Mouse (Mus musculus) kidney, postnatal 0 days (tissue): Measurements from ENCODE around the gene Usp36. TPM values are rescaled to one million over a fixed set of nuclear protein-coding genes. Genes with fewer than 3 reads are reported as not detected.

Source experiments
- ATAC-seq: fragments of 200-750 bp; cut with Nextera tagmentation; replicated peaks from 2 replicates; pipeline ENCODE4 v1.8.0; 2017; ENCODE audit warnings: low read depth, moderate number of reproducible peaks, moderate TSS enrichment, moderate library complexity; ENCODE audit not compliant: low FRiP score
- DNase-seq: peaks from one replicate; pipeline ENCODE4 v3.0.0-alpha.2; 2016; ENCODE audit warnings: low spot score
- H3K27ac ChIP-seq: fragments of 300-500 bp; sonication (generic); 2 replicates; pipeline ENCODE4 v1.5.1; 2014; ENCODE audit warnings: mild to moderate bottlenecking
- H3K27me3 ChIP-seq: fragments of 300-500 bp; sonication (generic); 2 replicates; pipeline ENCODE4 v1.6.1; 2014; ENCODE audit warnings: low read length, mixed read lengths; ENCODE audit not compliant: insufficient read depth
- H3K36me3 ChIP-seq: fragments of 300-500 bp; sonication (generic); 2 replicates; pipeline ENCODE4 v1.6.1; 2014; ENCODE audit warnings: low read length, mixed read lengths; ENCODE audit not compliant: insufficient read depth
- H3K4me1 ChIP-seq: fragments of 300-500 bp; sonication (generic); replicated peaks from 2 replicates; pipeline ENCODE4 v1.6.1; 2014; ENCODE audit warnings: antibody characterized with exemption, low read length, mixed read lengths; ENCODE audit not compliant: insufficient read depth
- H3K4me2 ChIP-seq: fragments of 300-500 bp; sonication (generic); 2 replicates; pipeline ENCODE4 v1.6.1; 2014; ENCODE audit warnings: mild to moderate bottlenecking, low read length, moderate library complexity, mixed read lengths
- H3K4me3 ChIP-seq: fragments of 300-500 bp; sonication (generic); replicated peaks from 2 replicates; pipeline ENCODE4 v1.5.1; 2014; ENCODE audit warnings: low read depth, low read length
- H3K9ac ChIP-seq: fragments of 300-500 bp; sonication (generic); 2 replicates; pipeline ENCODE4 v1.6.1; 2014; ENCODE audit warnings: low read depth, low read length
- H3K9me3 ChIP-seq: fragments of 300-500 bp; sonication (generic); replicated peaks from 2 replicates; pipeline ENCODE4 v1.6.1; 2016; ENCODE audit warnings: low read length, inconsistent platforms, mixed read lengths
- CTCF ChIP-seq: IDR thresholded peaks from 2 replicates; pipeline ENCODE4 v1.5.1; 2016; ENCODE audit warnings: antibody characterized with exemption, low read depth, mild to moderate bottlenecking, moderate library complexity
- WGBS: fragments of 180-500 bp; shearing (Covaris S2); extraction: QIAGEN DNeasy Blood & Tissue Kit; methylation state at CpG from one replicate; pipeline ENCODE4 v1.1.7; 2014; 5-methylcytosine and 5-hydroxymethylcytosine counted together
- polyA plus RNA-seq: library from polyadenylated mRNA; unstranded; fragments of >200 nt; fragmentation: Nextera tagmentation; extraction: Ambion mirVana; gene quantifications from 2 replicates; pipeline ENCODE4 v1.2.1, GENCODE M21; 2015

The Usp36 gene
- polyA plus RNA-seq, 1 experiment from 2014 or later = 10.9 TPM

- H3K4me1 ChIP-seq = no peaks in the 10 kb centered on the region; the same call in 1 of the 2 replicates
- no peak overlapping the region for H3K4me3 ChIP-seq
- H3K4me2 ChIP-seq = no peak overlapping the region
- no peaks in the 10 kb centered on the region for H3K9me3 ChIP-seq
- no peak for ATAC-seq
- H3K27me3 ChIP-seq = no peaks in the 10 kb centered on the region
- no peak for TF ChIP-seq CTCF
- H3K9ac ChIP-seq = no peak overlapping the region
- peaks cover 58% of the 10 kb centered on the region for H3K36me3 ChIP-seq
- no peak for DNase-seq
- no peak overlapping the region for H3K27ac ChIP-seq
- 93% methylated on average over 8 of the region's 8 CpGs for WGBS
Measured at GRCm38 (mm10) chr11:118259580-118259979, 30.5 kb downstream of the Usp36 start.

- Histone ChIP-seq H3K36me3 (peaks cover 32% of the 10 kb centered on the region), H3K27ac (no peak overlapping the region)
Measured at GRCm38 (mm10) chr11:118256371-118256770, 33.7 kb downstream of the Usp36 start.

GRCm38 (mm10) chr11:118254159-118254951 is 35.7 kb downstream of the Usp36 start:
- DNase-seq (peak; percentile 62), ATAC-seq (peak; percentile 30)
- TF ChIP-seq CTCF = no peak
- Histone ChIP-seq H3K4me3 (no peak overlapping the region), H3K9me3 (no peaks in the 10 kb centered on the region), H3K27ac (peak overlapping the region; percentile 78), H3K36me3 (peaks cover 12% of the 10 kb centered on the region), H3K4me2 (0 out of 2 replicates have a peak overlapping the region, but pooled peaks have one; percentile 7), H3K27me3 (no peaks in the 10 kb centered on the region), H3K9ac (0 out of 2 replicates have a peak overlapping the region, but pooled peaks have one; percentile 23), H3K4me1 (peaks cover 14% of the 10 kb centered on the region)
- 15% methylated on average over 15 of the region's 15 CpGs for WGBS

More at GRCm38 (mm10) chr11:118256371-118256770, 33.7 kb downstream of the Usp36 start:
- DNase-seq (no peak), ATAC-seq (no peak)
- WGBS = 86% methylated on average over 7 of the region's 7 CpGs
- no peak overlapping the region for H3K4me2 ChIP-seq
- H3K9ac ChIP-seq = no peak overlapping the region
- no peaks in the 10 kb centered on the region for H3K9me3 ChIP-seq
- H3K4me3 ChIP-seq = no peak overlapping the region
- no peaks in the 10 kb centered on the region for H3K27me3 ChIP-seq
- H3K4me1 ChIP-seq = peaks cover 10% of the 10 kb centered on the region
- TF ChIP-seq CTCF = no peak

GRCm38 (mm10) chr11:118253447-118254158 is 36.4 kb downstream of the Usp36 start:
- Histone ChIP-seq H3K4me2 (no peak overlapping the region), H3K4me3 (no peak overlapping the region), H3K9me3 (no peaks in the 10 kb centered on the region), H3K9ac (no peak overlapping the region), H3K27me3 (no peaks in the 10 kb centered on the region), H3K27ac (peak overlapping the region; percentile 78), H3K36me3 (peaks cover 4% of the 10 kb centered on the region; the same call in 1 of the 2 replicates), H3K4me1 (peaks cover 20% of the 10 kb centered on the region)
- ATAC-seq (no peak), DNase-seq (no peak)
- TF ChIP-seq CTCF = no peak
- 80% methylated on average over 7 of the region's 7 CpGs for WGBS

- TF ChIP-seq CTCF = no peak; the same call in 1 of the 2 replicates
- peak; percentile 69 for DNase-seq
- Histone ChIP-seq H3K9ac (peak overlapping the region; percentile 43; the same call in 1 of the 2 replicates), H3K4me2 (peak overlapping the region; percentile 53), H3K9me3 (no peaks in the 10 kb centered on the region), H3K27me3 (no peaks in the 10 kb centered on the region), H3K4me1 (peaks cover 34% of the 10 kb centered on the region), H3K4me3 (peak overlapping the region; percentile 90; the same call in 1 of the 2 replicates), H3K27ac (peak overlapping the region; percentile 92), H3K36me3 (no peaks in the 10 kb centered on the region)
- peak; percentile 37 for ATAC-seq
- WGBS = 0% methylated on average over 5 of the region's 5 CpGs
Measured at GRCm38 (mm10) chr11:118249012-118249383, 41.0 kb downstream of the Usp36 start.
